Mouse (Mus musculus) left cerebral cortex, postnatal 4 days (tissue): Measurements from ENCODE around the gene Gramd4. TPM values are rescaled to one million over a fixed set of nuclear protein-coding genes. Genes with fewer than 3 reads are reported as not detected.
"Not testable (repeated sequence)": the region's sequence is repeated elsewhere in the genome, so short reads cannot be mapped to it uniquely, and the experiment has no call there.

ENCODE experiments used
- DNase-seq: peaks from one replicate; pipeline ENCODE4 v3.0.0-alpha.2; 2022
- intact Hi-C: fragments of 180-260 bp; cut with DNase I; formaldehyde crosslinking; loops from one replicate; pipeline ENCODE4 v1.15.1; 2025
- total RNA-seq, 2 experiments: library from RNA; stranded (reverse); gene quantifications; 2 replicates each; pipeline ENCODE4 v1.2.3; 2021

The Gramd4 gene
- total RNA-seq, 2 experiments from 2014 or later, result 52.0 to 57.8 TPM

GRCm38 (mm10) chr15:86050170-86050743 is 7.2 kb upstream of the Gramd4 start:
- DNase-seq, result peak; percentile 47
- intact Hi-C loops, result no loop called here

GRCm38 (mm10) chr15:86051152-86051551 is 6.3 kb upstream of the Gramd4 start:
- no peak for DNase-seq
- intact Hi-C loops, result no loop called here

- intact Hi-C loops, result no loop called here
- DNase-seq, result no peak
Observed at GRCm38 (mm10) chr15:86051878-86052478, 5.5 kb upstream of the Gramd4 start.

- intact Hi-C loops, result loop anchor here (2.0 kb wide), 1 partner anchor 81 kb away; no protein-coding TSS in a partner anchor
- DNase-seq, result peak; percentile 87
Observed at GRCm38 (mm10) chr15:86053890-86054536, 3.5 kb upstream of the Gramd4 start.

GRCm38 (mm10) chr15:86054861-86055260 is 2.6 kb upstream of the Gramd4 start:
- intact Hi-C loops, result loop anchor here (2.0 kb wide), 1 partner anchor 80 kb away; no protein-coding TSS in a partner anchor
- not testable (repeated sequence) for DNase-seq

GRCm38 (mm10) chr15:86056221-86056760 is 1.2 kb upstream of the Gramd4 start:
- intact Hi-C loops, result no loop called here
- no peak for DNase-seq

- no peak for DNase-seq
- intact Hi-C loops, result no loop called here
Observed at GRCm38 (mm10) chr15:86057908-86058307, 413 bp downstream of the Gramd4 start.

- intact Hi-C loops, result no loop called here
- peak; percentile 95 for DNase-seq
Observed at GRCm38 (mm10) chr15:86058394-86058915, 960 bp downstream of the Gramd4 start.

GRCm38 (mm10) chr15:86058931-86059834 is 1.7 kb downstream of the Gramd4 start:
- intact Hi-C loops, result no loop called here
- peak; percentile 40 for DNase-seq

- intact Hi-C loops, result no loop called here
- DNase-seq, result no peak
Observed at GRCm38 (mm10) chr15:86059835-86060380, 2.4 kb downstream of the Gramd4 start.

- DNase-seq, result no peak
- intact Hi-C loops, result no loop called here
Observed at GRCm38 (mm10) chr15:86060581-86060980, 3.1 kb downstream of the Gramd4 start.

GRCm38 (mm10) chr15:86061221-86061620 is 3.7 kb downstream of the Gramd4 start:
- no peak for DNase-seq
- intact Hi-C loops, result no loop called here

GRCm38 (mm10) chr15:86061848-86062481 is 4.5 kb downstream of the Gramd4 start:
- intact Hi-C loops, result no loop called here
- no peak for DNase-seq

GRCm38 (mm10) chr15:86064191-86064849 is 6.8 kb downstream of the Gramd4 start:
- DNase-seq, result no peak
- intact Hi-C loops, result no loop called here

GRCm38 (mm10) chr15:86064850-86065229 is 7.3 kb downstream of the Gramd4 start:
- DNase-seq, result no peak
- intact Hi-C loops, result no loop called here

- DNase-seq, result no peak
- intact Hi-C loops, result no loop called here
Observed at GRCm38 (mm10) chr15:86065367-86065766, 7.9 kb downstream of the Gramd4 start.

- intact Hi-C loops, result no loop called here
- no peak for DNase-seq
Observed at GRCm38 (mm10) chr15:86066836-86067580, 9.5 kb downstream of the Gramd4 start.

- intact Hi-C loops, result no loop called here
- DNase-seq, result no peak
Observed at GRCm38 (mm10) chr15:86067581-86067910, 10.1 kb downstream of the Gramd4 start.
